Comparison of ENCODE assay signal across 16 mouse cellular contexts in the genomic region with DNA sequence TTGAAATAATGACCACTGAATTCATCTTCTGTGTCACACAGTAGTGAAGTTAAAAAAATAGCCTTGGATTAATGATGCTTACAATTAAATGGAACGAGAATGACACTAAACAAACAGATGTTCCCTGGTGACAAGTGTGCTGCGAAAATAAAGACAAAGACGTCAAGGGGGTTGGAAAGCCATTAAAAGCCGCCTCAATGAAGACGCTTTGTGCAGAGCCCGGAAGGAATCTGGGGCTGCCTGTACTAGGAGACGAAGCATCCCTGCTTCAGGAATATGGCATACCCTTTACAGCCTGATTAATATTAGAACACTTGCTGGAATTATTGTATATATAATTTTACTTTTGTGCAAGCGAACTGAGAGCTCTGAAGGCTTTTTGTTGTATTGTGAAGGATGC.
DNase-seq lines count a peak whose midpoint lies in the region; ATAC-seq and TF ChIP-seq lines count a peak whose summit lies in the region.
"Had no signal": no experiment of that assay in that cellular context is flagged by ENCODE, and none has a peak within 500 bp of the region (broad histone marks: within the 10 kb centered on the region; RNA-seq: fewer than 3 reads in every experiment).

No protein-coding gene starts in this region.

- H3K27ac ChIP-seq in left cerebral cortex, adult 2 months, result peak overlapping the region; percentile 57; the same call in 1 of the 2 replicates
- H3K27ac ChIP-seq in hindbrain, embryonic 14.5 days, result peak overlapping the region; percentile 28
- 0 out of 2 replicates have a peak overlapping the region, but pooled peaks have one; percentile 23 for H3K27ac ChIP-seq in neural tube, embryonic 15.5 days (replicated peaks)

- TF ChIP-seq CTCF in left cerebral cortex, adult 2 months (IDR thresholded peaks at IDR 0.05), result no peak

- no peak overlapping the region for H3K9ac ChIP-seq in hindbrain, embryonic 14.5 days
- no peak overlapping the region for H3K9ac ChIP-seq in neural tube, embryonic 15.5 days (replicated peaks)
- H3K9ac ChIP-seq: liver, postnatal 0 days had no signal

- DNase-seq in embryo, embryonic 10.5 days (ENCODE audit: low spot score), result peak; percentile 13
- DNase-seq in embryo, embryonic 9.5 days (ENCODE audit: extremely low spot score), result no peak
- DNase-seq in left cerebral cortex, adult 2 months (ENCODE audit: extremely low spot score in 1 of 2, low spot score in 2 of 2), result no peak
- DNase-seq in left cerebral cortex, adult 11 months (ENCODE audit: low spot score), result no peak
- DNase-seq in hindbrain, embryonic 14.5 days (ENCODE audit: low spot score), result peak; percentile 36
- DNase-seq in thymus, postnatal 0 days (ENCODE audit: low spot score), result no peak
- DNase-seq in right cerebral cortex, postnatal 25 days, result no peak
- DNase-seq: adrenal gland, adult 2 months; cerebellum, adult 9-10 months; heart, adult 11 months; left cerebral cortex, postnatal 4 days; liver, postnatal 0 days; lung, postnatal 10 days; thymus, postnatal 25 days had no signal

- WGBS in hindbrain, embryonic 14.5 days, result 18% methylated on average over 8 of the region's 8 CpGs
- WGBS in neural tube, embryonic 15.5 days, result 12% methylated on average over 8 of the region's 8 CpGs

- H3K4me3 ChIP-seq in left cerebral cortex, adult 2 months, result no peak overlapping the region
- no peak overlapping the region for H3K4me3 ChIP-seq in hindbrain, embryonic 14.5 days (replicated peaks; ENCODE audit: low read length)
- H3K4me3 ChIP-seq in neural tube, embryonic 15.5 days (replicated peaks), result no peak overlapping the region

- peaks cover 10% of the 10 kb centered on the region for H3K4me1 ChIP-seq in hindbrain, embryonic 14.5 days (replicated peaks; ENCODE audit: control insufficient read depth, insufficient read depth, low read length)
- peaks cover 11% of the 10 kb centered on the region; the same call in 1 of the 2 replicates for H3K4me1 ChIP-seq in neural tube, embryonic 15.5 days

- no peaks in the 10 kb centered on the region for H3K27me3 ChIP-seq in hindbrain, embryonic 14.5 days (ENCODE audit: control insufficient read depth, insufficient read depth, low read length)
- no peaks in the 10 kb centered on the region for H3K27me3 ChIP-seq in neural tube, embryonic 15.5 days (replicated peaks)

- no peaks in the 10 kb centered on the region for H3K9me3 ChIP-seq in hindbrain, embryonic 14.5 days (ENCODE audit: control insufficient read depth, low read length)
- no peaks in the 10 kb centered on the region for H3K9me3 ChIP-seq in neural tube, embryonic 15.5 days (replicated peaks)

- ATAC-seq in hindbrain, embryonic 14.5 days (ENCODE audit: low FRiP score), result no peak
- no peak for ATAC-seq in neural tube, embryonic 15.5 days (ENCODE audit: low FRiP score)
- ATAC-seq: intestine, postnatal 0 days; liver, postnatal 0 days had no signal

- intact Hi-C loops in left cerebral cortex, adult 2 months (cut with DNase I), result no loop called here

- H3K36me3 ChIP-seq in hindbrain, embryonic 14.5 days (replicated peaks; ENCODE audit: control insufficient read depth, insufficient read depth), result no peaks in the 10 kb centered on the region
- H3K36me3 ChIP-seq in neural tube, embryonic 15.5 days, result no peaks in the 10 kb centered on the region

- H3K4me2 ChIP-seq in hindbrain, embryonic 14.5 days (replicated peaks), result no peak overlapping the region
- H3K4me2 ChIP-seq in neural tube, embryonic 15.5 days, result peak overlapping the region; percentile 13; the same call in 1 of the 2 replicates

Comparison
In these comparisons a context has a peak if more than half of its experiments do, and no peak if none do; other contexts are left out.
1. DNase-seq: peak in embryo, embryonic 10.5 days (single experiment) and hindbrain, embryonic 14.5 days (single experiment); none in embryo, embryonic 9.5 days (single experiment), left cerebral cortex, adult 2 months (0 of 2), left cerebral cortex, adult 11 months (single experiment), thymus, postnatal 0 days (single experiment) and right cerebral cortex, postnatal 25 days (single experiment).
2. Peak in every context shown above with its lines, with median percentiles within 50 percentile points of each other: H3K27ac ChIP-seq.